Mouse (Mus musculus) megakaryocyte, adult 5-6 weeks (primary cell): ENCODE measurements around the gene Asb6. TPM values are rescaled to one million over a fixed set of nuclear protein-coding genes. Genes with fewer than 3 reads are reported as not detected.

Source experiments
- ATAC-seq: 2 replicates; pipeline ENCODE4 v1.8.0; 2016; ENCODE audit warnings: mild to moderate bottlenecking, inconsistent platforms; ENCODE audit not compliant: poor library complexity, severe bottlenecking
- total RNA-seq, 2 experiments: library from RNA; stranded (forward) in 1 of 2; stranded (reverse) in 1 of 2; fragments of 153-499, 151-499 nt in 1 of 2; fragments of 221-1000, 200-1000 nt in 1 of 2; gene quantifications; 2 replicates each; pipeline versions ENCODE4 v1.2.3 to v1.2.4; 2015 to 2017

Gene Asb6
- total RNA-seq (2015) (4.3 and 6.1 TPM in 2 replicates), total RNA-seq (2017) (12.6 and 17.1 TPM in 2 replicates)

DNA sequence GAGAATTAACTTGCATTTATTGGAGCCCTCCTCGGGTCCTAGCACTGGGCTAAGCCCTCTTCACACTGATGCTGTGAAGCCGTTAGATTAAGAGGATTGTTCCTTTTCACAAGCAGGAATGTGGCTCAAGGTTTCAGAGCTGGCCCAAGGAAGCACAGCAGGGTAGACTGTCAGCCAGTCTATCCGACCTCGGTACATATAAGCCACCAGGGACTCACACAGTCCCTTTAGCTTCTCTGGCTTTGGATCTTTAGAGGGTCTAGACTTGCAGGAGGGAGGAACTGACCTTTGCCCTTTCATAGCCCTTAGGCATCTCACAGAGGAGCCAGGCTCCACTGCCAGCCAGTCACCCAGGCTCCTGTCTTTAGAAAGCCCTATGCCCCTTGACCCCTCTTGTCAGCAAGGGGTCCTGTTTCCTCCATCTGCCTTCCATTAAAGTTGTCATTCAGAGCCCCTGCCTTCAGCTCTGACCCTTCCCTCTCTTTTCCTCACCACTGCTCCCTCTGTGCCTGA, at the start of gene Asb6:
Gene Asb6 (minus strand): TSS at position 51 of the 513 bp plus-strand sequence.
- ATAC-seq: no peak

DNA sequence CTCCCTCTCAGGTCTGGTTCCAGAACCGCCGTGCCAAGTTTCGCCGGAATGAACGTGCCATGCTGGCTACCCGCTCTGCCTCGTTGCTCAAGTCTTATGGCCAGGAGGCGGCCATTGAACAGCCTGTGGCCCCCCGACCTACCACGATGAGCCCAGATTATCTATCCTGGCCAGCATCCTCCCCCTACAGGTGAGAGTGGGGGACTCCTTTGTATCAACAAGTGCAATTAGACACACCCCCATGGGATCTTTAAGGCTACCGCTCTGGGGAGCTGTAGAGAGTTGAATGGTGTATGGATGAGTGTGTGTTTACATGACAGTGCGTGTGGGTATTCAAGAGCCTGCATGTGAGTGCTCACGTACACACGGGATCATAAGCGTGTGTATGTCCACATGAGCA, 49.3 kb upstream of the Asb6 start:
- no peak for ATAC-seq

DNA sequence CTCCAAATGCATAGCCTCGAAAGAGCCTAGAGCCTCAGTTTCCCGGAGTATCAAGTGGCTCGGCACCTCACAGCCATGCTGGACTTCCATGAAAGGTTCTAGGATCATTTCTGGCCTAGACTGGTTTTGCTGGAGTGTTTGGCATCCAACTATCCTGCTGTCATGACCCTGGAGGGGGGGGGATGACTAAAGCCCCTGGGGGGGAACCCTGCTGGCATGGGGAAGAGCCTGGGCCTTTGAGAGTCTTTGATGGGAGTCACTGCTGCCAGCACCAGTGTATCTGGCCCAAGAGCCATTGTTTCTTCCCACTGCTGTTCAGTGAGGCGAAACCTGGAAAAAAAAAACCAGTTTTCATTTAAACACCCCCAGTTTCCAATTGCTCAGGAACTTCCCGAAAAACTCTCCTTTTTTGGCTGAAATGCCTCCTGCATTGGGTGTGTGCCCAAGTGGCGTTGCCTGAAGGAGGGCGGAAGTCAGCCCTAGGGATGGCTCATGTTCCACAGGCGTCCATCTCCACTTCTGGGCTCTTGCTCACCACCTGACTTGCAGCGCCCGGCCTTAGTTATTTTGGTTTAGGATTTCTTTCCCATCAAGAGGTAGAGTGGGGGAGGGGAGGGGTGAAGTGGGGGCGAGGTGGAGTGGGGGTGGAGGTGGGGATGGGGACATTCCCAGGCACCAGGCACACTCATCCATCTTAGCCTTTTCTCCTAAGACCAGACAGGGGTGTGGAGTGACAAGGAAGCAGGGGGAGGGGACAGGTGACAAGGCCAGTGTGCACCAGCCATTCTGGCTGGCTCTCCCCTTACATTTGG, 45.7 kb upstream of the Asb6 start:
- no peak for ATAC-seq

DNA sequence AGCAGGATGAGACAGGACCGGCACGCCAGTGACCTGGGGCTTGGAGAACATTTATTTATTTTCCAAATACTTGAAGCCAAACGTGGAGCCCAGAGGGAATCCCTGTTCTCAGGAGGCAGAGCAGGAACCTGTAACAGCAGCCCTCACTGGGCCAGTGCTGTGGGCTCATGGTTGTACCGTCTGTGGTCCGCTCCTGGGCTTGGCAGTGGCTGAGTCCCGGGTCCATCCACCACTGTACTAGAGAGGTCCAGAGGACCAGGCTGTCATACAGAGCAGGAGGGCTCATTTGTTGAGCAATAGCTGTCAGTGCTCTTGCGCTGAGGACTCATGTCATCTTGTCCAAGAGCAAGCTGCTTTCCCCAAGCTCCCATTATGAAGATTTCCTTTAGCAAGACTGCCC, 45.0 kb upstream of the Asb6 start:
- ATAC-seq: no peak

DNA sequence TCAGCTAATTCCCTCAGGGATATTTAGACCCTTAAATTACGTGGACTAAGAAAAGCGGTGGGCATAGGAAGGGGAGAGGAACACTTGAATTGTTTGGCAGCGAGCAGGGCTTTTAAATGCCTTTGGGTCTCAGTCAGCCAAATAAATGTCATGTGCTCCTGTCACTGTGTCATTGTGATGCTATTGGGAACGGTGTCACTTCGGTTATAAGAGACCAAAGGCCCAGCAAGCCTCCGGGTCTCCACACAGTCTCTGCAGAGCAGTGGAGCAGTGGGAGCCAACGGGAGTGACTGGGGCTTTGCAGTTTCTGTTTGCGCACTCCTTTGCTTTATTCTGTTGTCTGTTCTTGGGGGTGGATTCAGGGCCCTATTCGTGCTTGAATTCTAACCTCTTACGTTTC, 44.3 kb upstream of the Asb6 start:
- ATAC-seq: no peak

DNA sequence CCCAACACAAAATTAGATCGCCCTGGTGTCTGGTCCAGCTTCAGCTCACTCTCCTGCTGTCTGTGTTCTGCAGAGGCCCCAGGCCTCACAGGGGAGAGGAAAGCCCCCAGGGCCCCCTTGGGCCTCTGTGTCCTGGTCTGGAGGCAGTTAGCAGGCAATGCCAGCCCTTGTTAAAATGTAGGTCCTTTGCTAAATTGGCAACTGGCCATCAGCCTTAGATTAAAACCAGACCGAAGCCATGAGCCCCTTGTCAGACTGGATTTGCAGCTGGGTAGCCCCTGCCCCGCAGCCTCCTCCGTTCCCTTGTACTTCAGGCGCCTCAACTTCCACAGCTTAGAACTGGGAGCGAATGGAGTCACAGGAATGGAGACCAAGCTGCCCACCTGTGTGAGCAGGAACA, 42.5 kb upstream of the Asb6 start:
- no peak for ATAC-seq

DNA sequence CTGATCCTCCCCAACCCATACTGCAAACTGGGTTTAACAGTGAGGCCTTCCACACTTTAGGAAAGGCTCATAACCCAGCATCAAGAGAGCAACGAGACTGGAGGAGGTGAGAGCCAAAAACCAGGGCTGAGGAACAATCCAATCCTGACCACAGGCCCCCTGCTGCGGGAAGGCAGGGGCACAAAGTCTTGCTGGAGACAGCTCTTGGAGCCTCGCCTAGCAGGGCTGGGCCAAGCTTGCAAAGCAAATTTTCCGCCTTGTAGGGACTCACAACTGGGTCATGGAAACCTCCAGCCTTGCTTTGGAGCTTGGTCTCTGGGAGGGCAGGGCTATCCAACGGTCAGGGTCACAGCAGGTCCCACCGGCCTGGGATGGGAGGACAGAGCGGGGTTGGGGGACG, 40.7 kb upstream of the Asb6 start:
- ATAC-seq: no peak

DNA sequence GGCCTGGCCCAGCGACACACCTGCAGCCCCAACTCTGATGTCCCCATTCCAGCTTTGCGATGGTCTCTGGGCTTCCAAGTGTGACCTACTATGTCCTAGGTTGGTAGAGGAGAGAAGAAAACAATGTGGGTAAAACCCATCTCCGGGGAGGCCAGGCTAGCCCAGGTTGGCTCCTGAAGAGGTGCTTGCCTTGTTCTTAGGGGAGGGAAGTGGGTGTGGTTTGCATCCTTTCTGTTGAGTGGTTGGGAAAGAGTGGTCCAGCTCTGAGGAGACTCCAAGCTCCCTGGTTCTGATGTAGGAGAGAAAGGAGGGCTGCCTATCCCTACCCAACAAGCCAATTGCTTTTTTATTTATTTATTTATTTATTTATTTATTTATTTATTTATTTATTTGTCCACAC, 35.3 kb upstream of the Asb6 start:
- no peak for ATAC-seq

DNA sequence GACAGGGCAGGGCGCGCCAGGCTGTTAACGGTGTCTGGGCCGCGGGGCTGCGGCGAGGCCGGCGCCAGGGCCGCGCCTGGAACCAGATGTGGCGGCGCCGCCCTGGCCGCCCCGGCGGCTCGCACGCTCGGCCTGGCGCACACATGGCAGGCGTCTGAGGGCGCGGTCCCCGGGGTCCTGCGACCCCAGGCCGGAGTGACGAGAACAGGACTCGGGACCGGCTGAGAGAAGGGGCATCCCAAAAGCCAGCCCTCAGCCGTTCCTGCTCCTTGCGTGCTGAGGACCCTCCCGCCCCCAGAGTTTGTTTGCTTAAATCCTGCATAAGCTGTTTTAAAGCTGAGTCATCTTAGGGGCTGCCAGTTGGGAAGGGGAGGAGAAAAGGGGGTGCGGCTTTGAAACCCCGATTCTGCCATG, 34.8 kb upstream of the Asb6 start:
- ATAC-seq: no peak

DNA sequence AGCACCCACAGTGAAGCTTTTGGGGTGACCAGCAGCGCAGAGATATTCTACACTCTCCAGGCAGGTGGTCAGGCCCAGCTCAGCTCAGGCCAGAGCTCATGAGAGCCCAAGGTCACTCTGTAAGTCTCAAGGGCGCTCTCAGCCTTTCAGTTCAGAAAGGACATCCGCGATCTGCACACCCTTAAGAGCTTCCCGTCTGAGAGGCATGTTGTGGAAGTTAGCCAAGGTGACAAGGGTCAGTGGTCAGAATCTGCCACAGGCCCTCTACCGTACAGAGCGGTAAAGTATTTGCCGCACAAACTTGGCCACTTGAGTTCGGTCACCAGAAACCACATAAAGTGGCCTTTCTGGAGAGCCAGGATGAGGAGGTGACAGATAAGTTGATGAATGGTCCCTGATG, 33.4 kb upstream of the Asb6 start:
- no peak for ATAC-seq

DNA sequence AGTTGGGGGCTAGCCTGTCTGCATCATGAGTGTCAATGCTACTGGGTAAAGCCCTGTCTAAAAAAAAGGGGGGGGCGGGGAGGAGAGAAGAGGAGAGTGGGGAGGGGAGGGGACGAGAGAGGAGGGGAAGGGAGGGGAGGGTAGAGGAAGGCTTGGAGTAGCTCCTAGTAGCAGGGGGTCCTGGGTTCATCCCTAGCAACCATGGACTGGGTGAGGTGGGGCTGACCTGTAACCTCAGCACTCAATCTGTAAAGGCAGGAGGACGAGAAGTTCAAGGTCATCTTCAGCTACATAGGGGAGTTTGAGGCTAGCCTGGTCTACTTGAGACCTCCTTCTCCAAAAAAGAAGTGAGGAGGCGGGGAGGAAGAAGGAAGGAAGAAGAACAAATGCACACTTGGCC, 31.9 kb upstream of the Asb6 start:
- no peak for ATAC-seq

DNA sequence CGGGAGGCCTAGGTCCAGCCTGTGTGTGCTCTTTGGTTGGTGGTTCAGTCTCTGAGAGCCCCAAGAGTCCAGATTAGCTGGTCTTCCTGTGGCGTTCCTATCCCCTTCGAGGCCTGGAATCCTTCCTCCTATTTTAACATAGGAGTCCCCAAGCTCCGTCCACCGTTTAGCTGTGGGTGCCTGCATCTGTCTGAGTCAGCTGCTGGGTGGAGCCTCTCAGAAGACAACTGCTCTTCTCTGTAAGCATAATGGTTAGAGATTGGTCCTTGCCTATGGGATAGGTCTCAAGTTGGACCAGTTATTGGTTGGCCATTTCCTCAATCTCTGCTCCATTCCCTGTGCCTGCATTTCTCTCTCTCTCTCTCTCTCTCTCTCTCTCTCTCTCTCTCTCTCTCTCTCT, 29.6 kb upstream of the Asb6 start:
- ATAC-seq: no peak

DNA sequence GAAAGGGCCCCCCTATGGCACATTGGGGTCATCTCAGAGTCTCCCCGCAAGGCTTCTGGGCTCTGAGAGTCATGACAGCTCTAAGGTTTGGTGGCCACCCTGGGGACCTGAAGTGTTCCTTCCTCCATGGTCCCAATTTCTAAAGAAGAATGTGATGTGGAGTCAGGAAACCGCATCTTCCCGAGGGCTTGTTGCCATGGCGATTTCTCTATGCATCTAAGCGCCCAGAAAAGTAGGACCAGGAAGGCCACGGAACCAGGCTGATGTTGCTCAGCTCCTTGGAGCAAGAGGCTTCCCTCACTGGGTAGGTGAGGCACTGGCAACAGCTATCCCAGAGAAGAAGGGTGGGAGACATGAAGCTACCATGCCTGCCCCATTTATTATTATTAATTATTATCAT, 26.9 kb upstream of the Asb6 start:
- no peak for ATAC-seq

DNA sequence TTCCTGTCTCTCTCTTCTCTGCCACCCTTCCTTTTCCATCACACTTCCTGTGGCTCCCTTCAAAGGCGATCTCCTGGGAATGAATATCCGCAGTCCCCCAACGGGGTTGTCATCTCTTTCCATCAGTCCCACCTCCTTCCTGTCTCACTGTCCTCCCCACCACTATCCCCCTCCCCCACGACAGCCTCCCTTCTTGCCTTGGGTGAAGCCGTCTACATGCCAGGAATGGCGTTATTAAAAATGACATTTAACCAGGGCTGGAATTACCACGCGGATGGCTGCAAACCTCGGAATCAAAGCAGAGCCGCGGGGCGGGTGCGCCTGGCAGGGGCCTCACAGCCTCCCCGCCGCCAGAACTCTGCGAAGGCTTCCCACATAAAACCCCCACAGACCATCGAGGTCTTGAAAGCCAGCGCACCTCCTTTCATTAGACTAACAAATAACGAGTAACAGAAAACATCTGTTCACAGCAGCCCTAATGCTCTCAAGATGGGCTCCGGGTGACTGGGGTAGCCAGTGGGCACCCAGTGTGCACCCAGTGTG, 22.7 kb upstream of the Asb6 start:
- no peak for ATAC-seq

DNA sequence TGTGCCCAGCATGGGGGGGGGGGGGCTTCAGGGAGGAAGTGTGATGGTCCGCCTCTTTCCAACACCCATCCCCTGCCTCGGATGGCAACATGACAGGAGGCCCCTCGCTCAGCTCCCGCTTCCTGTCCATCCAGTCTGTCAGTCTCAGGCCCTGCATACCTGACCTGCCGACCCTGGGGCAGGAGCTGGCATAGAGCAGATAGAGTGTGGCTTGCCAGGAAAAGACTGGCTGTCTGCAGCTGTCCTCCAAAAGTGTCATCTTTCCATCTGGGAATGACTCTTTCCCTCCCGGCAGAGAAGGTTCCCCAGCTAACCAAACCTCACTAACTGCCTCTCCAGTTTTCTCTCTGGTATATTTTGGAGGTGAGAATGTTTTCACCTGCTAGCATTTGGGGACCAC, 20.4 kb upstream of the Asb6 start:
- ATAC-seq: no peak

DNA sequence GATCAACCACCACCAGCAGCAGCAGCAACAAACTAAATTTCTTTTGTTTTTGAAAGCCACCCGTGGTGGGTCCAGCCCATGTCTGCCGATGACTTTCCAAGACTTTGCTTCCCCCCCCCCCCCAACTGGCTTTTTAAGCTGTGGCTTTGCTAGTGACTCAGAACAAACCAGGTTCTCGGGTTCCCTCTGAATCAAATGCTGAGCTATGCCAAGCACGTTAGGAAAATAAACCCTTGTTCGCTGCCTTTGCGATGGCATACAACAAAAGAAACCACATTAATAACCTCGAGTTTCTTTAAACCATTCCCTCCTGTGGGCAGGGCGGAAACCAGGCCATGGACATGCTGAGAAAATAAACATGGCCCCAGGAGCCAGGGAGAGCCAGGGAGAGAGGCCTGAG, 18.1 kb upstream of the Asb6 start:
- ATAC-seq: no peak

DNA sequence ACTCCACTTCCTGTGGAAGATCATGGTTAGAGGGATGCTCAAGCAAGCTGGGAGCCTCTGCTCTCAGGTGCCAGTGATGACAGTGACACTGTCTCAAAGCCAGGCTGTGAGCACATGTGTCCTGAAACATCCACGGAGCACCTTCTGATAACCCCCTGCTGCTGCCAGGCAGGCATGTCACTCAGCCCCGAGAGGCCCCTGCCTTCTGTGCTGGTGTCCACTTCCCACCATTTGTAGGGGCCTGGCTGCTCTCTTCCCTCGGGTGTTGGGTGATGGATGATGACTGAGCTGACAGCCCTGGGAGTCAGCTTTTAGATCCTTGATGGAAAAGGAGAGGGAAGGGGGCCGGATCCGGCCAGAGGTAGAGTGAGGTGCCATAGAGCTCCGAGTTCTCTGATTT, 16.6 kb upstream of the Asb6 start:
- no peak for ATAC-seq

DNA sequence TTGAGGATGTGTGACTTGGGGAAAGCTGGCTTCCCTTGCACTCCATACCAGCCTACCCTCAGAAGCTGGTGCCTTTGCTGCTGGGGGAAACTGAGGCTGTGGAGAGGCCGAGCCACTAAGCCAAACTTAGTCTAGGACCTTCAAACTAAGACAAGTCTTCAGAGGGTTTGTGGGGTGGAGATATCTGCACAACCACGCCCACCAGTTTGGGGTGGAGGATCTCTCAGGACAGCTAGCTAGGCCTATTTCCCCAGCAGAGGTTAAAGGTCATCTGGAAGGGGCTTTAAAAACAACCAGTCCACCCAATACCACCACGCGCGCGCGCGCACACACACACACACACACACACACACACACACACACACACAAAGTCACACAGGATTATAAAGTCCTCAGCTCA, 16.1 kb upstream of the Asb6 start:
- no peak for ATAC-seq

DNA sequence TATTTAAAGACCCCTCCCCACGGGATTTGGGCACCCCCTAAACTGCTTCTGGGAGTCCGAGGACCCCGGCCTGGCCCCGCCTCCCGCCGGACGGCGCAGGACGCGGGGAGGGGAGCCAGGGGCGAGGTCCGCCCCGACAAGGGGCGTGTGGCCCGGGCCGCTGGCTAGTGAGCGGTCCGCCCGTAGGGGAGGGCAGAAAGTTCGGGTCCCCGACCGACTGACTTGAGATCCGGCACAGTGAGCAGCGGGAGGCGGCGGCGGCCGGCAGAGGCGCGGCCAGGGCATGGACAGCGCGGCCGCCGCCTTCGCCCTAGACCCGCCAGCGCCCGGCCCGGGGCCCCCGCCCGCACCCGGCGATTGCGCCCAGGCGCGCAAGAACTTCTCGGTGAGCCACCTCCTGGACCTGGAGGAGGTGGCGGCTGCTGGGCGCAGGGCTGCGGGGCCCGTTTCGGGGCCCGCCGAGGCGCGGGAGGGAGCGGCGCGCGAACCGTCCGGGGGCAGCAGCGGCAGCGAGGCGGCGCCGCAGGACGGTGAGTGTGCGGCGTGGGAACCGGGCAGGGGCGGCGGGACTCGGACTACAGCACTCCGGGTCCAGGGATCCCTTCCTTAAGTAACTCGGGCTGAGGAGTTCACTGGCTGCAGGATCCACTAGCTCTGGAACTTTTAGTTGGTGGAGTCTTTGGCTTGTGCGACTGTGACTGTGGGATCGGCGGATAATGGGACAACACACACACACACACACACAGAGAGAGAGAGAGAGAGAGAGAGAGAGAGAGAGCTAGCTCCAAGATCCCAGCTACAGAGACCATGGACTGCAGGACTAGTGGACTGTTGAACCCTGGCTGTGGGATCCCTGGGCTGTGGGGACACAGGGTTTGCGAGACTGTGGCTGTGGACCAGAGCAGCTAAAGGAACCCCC, 15.3 kb upstream of the Asb6 start:
- ATAC-seq: no peak

DNA sequence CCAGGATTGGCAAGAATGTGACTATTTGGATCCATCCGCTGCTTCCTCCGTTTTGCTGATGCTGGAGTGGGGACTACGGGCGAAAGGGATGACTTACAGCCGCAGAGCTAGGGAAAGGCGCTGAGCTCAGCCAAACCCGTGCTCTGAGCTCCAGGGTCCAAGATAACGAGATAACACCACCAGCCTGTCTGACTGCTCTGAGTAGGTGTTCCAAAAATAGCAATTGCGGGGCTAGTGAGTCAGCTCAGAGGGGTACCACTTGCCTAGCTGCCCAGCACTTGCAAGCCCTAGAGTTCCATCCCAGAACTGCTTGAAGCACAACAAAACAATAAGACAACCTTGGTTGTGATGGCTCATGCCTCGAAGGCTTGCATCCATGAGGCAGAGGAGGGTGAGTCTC, 12.5 kb upstream of the Asb6 start:
- no peak for ATAC-seq

DNA sequence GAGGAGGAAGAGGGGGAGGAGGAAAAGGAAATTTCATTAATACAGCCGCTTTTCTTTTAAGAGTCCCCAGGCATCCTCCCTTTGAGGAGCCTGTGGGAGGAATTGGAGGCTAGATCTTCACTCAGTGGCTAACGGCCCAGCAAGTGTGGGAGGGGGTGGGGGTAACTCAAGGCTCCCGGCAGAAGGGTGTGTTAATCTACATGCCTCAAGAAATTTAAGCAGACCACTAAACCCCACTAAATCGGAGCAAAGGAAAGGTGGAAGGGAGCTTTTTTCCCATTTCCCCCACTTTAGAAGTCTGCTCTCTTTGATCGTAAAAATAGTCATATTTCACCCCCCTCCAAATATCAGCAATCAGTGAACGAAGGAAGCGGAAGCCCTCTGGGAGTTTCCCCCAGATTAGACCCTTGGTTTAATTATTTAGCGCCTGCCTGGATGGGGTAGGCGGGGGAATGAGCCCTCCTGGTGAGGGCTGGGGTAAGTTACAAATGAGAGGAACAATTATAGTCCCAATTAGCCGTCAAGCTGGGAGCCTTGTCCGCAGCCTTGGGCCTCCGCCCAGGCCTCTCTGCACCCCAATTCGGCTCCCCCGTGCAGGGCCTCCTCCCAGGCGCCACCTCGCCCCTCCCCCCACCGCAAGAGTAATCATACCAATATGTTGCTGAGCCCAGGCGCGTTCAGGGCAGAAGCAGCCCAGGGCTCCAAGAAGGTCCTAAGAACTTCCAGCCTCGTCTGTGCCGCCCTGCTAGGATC, 6.3 kb upstream of the Asb6 start:
- no peak for ATAC-seq
